Mouse (Mus musculus): ENCODE measurements at regions not wholly inside any gene's neighbourhood (a gene's known extent, or its start where the extent isn't known, plus 50 kb on each side); places are given as distances from the start of the nearest gene placed in this dataset.

GRCm38 (mm10) chr4:105323446-105323845, 166.3 kb downstream of the Plpp3 start:
- TF ChIP-seq CTCF (IDR thresholded peaks at IDR 0.05; ENCODE audit: low read depth): no peak
- no peak for TF ChIP-seq EP300 (optimal IDR thresholded peaks at IDR 0.05)

All from stomach, postnatal 0 days (tissue).